Mouse (Mus musculus): ENCODE measurements around the gene Smarcb1.

Smarcb1 gene

GRCm38 (mm10) chr10:75857598-75857997 is 63.8 kb downstream of the Smarcb1 start:
- DNase-seq (ENCODE audit: low read depth in 1 of 2, low spot score in 2 of 2), result no peak

DNA sequence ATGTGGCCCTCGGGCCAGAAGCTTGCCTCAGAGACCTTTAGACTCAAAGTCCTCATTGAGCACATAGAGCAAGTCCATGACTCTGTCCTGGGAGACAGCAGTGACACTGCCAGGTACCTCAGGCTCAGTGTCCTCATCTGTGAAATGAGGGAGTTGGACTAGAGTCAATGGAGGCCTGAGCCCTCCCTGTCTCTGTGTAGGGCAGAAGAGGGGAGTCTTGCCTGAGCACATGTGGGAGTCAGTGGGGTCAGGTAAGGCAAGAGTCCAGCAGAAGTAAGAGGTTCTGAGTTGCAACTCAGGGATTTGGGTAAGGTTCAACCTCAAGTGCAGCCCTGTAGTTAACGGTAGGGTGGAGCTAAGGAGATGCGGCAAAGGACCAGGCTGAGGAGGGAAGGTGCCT is 64.4 kb downstream of the Smarcb1 start:
- no peak for DNase-seq (ENCODE audit: low read depth in 1 of 2, low spot score in 2 of 2)

GRCm38 (mm10) chr10:75856155-75856907 is 65.1 kb downstream of the Smarcb1 start:
- DNase-seq (ENCODE audit: low read depth in 1 of 2, low spot score in 2 of 2), result no peak

- no peak for DNase-seq (ENCODE audit: low read depth in 1 of 2, low spot score in 2 of 2)
Observed at GRCm38 (mm10) chr10:75855416-75855981, 65.9 kb downstream of the Smarcb1 start.

- no peak for DNase-seq (ENCODE audit: low read depth in 1 of 2, low spot score in 2 of 2)
Observed at GRCm38 (mm10) chr10:75854791-75855190, 66.6 kb downstream of the Smarcb1 start.

- DNase-seq (ENCODE audit: low read depth in 1 of 2, low spot score in 2 of 2), result no peak
Observed at GRCm38 (mm10) chr10:75854096-75854495, 67.3 kb downstream of the Smarcb1 start.

DNA sequence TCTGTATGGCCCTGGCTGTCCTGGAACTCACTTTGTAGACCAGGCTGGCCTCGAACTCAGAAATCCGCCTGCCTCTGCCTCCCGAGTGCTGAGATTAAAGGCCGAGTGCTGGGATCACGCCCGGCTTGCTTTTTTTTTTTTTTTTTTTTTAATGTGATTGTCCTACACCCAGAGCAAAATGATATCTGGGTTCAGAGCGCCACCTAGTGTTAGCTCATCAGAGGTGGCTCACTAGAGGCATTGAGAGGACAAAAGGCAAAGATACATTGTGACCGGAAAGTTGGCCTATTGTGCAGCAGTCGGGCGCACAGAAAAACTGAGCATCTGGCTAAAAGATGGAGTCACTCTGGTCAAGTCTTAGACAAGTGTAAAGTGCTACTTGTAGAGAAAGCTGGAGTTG is 68.0 kb downstream of the Smarcb1 start:
- DNase-seq (ENCODE audit: low read depth in 1 of 2, low spot score in 2 of 2), result peak in 1 of 2 experiments; percentile 69

GRCm38 (mm10) chr10:75852539-75853125 is 68.8 kb downstream of the Smarcb1 start:
- DNase-seq (ENCODE audit: low read depth in 1 of 2, low spot score in 2 of 2), result no peak

DNA sequence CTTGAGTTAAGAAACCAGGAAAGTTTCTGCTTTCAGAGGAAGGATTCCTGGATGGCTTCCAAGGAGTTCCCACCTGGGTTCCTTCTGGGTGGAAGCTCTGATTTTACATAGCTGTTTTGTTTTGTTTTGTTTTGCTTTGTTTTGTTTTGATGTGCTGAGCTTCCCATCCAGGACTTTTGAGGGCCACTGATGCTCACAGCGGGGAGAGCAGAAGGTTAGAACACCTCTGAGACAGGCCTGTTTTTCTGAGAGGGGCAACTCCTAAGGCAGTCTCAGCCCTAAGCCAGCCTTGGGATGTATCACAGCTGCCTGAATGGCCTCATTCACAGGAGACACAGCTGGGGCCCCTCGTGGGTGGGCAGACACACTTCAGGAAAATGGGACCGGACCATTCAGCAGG is 69.7 kb downstream of the Smarcb1 start:
- DNase-seq (ENCODE audit: low read depth in 1 of 2, low spot score in 2 of 2), result no peak

DNA sequence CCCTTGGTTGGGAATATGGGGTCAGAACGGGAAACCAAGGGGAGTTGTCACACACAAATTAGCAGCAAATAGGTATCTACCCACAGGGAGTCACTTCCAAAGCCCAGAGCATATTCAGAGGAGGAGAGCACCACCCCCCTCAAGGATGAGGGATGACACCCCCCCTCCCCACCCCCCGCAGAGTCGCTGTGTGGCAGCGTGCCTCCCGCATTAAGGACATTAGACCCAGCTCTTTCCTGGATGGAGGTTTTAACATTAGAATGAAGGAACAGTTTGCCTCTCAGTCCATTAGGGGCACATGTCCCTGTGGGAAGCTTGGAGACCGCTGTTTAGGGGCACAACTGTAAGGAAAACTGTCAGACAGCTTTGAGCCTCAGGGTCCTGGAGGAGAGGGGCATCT is 70.3 kb downstream of the Smarcb1 start:
- no peak for DNase-seq (ENCODE audit: low read depth in 1 of 2, low spot score in 2 of 2)

- DNase-seq (ENCODE audit: low read depth in 1 of 2, low spot score in 2 of 2), result no peak
Observed at GRCm38 (mm10) chr10:75848382-75848781, 73.0 kb downstream of the Smarcb1 start.
